Mouse (Mus musculus): ENCODE measurements at regions not wholly inside any gene's neighbourhood (a gene's known extent, or its start where the extent isn't known, plus 50 kb on each side); places are given as distances from the start of the nearest gene placed in this dataset.
"Not testable (repeated sequence)": the region's sequence is repeated elsewhere in the genome, so short reads cannot be mapped to it uniquely, and the experiment has no call there.

DNA sequence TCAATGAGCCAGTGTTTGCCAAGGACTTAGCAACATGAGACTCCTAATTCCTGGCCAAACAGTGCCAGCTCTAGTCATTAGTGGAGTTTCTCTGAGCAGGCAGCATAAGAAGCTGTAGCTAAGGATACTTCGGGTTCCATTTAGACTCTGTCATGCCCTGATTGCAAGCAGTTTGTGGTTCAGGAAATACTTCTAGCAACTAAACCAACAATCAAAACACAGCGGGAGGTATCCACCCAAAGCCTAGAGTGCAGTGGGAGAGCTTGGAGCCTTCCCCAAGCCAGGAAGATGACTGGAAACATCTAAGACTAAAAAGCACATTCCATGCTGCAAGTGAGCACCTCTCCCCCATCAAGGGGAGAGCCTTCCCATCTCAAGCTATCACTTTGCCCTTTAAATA is 395.0 kb upstream of the Klhl29 start:
- intact Hi-C loops (cut with DNase I), result no loop called here
- DNase-seq (ENCODE audit: low spot score), result no peak

DNA sequence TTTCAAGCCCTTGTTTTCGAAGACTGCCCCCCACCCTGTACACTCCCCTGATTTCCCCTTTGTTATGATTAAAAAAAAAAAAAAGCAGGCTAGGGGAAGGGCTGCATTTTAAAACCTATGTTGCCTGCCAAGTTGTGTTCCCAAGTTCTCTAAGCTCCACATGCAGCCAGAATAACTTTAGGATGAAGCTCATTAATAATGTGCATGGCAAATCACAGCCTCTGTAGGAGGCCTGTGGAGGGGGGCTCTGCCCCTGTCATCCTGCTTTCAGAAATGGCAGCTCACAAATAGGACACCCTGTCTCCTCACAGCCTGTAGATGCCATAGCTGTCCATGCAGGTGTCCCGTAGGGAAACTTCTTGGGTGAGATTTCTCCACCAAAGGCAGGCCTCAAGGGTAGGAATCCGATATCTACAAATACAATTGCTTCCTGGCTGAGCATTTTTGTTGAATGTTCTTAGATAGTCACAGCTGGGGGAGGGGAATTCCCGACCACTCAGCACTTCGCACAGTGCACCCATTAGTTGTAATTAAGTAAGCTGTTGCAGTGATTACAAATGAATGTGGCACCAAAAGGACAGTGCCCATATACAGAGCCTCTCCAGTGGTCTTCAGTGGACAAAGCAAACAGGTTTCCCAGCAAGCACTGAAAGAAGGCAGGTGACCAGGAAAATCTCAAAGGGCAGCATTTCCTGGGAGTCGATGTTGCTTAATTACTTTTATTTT is 389.1 kb upstream of the Klhl29 start:
- intact Hi-C loops (cut with DNase I), result no loop called here
- no peak for DNase-seq (ENCODE audit: low spot score)

DNA sequence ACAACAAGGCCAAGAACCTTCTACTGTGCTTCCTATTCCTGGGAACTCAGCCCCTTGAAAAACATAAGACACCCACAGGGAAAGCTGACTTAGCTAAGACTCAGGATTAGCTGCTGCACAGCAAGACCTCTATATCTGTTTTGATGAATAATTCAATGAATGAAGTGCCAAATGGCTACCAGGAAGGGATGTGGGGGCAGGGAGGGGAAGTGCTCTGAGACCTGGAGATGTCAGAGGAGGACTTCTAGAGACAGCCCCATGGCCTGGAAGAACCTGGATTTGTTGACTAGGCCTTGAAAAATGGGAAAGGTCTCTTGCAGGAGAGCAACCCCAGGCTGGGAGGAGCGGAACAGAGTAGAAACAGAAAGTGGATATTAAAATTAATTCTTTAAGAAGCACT is 388.5 kb upstream of the Klhl29 start:
- intact Hi-C loops (cut with DNase I), result no loop called here

DNA sequence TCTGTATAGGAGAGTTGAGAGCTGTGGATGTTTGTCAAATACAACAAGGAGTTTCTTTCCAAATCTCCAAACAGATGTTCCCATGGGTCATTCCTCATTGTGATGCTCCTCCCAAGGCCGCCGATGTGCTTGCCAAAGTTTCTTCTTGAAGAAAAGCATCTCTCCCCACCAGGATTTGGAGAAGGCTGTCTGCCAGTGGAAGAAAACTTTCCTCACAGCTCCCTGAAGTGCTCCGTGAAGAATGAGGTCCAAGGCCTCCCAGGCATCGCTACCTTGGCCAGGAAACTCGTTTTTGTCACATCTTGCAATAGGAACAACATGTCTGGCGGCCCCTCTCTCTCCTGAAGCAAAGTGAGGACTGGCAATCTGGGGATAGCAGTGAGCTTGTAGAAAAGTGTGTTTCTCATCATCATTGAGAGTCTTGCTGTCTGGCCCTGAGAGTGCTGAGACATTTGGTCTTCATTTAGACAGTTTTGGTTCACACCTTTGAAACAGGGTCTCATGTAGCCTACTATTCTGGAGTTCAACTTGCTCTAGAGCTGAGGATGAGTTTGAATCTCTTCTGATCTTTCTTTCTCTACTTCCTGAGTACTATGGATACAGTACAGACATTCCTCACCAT is 386.9 kb upstream of the Klhl29 start:
- peak; percentile 21 for DNase-seq (ENCODE audit: low spot score)

More for the DNA sequence above, 388.5 kb upstream of the Klhl29 start:
- DNase-seq (ENCODE audit: low spot score), result no peak

DNA sequence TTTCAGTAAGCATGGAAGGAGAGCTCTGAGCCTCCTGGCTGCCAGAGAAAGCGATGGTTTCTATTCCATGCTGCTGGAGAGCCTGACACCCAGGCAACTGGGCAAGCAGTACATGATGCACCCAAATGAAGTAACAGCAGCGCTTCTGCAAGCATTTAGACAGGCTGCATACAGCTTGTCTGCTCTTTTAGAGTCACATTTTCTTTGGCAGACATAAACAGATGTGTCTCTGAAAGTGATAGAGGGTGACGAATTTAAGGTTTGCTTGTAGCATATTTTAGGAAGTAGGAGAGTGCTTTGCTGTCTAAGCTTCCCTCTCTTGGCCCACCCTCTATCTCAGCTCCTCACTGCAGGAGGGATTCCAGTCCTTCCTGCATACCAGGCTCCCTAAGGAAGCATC is 384.0 kb upstream of the Klhl29 start:
- intact Hi-C loops (cut with DNase I), result no loop called here
- no peak for DNase-seq (ENCODE audit: low spot score)

More for the DNA sequence above, 386.9 kb upstream of the Klhl29 start:
- intact Hi-C loops (cut with DNase I), result no loop called here

DNA sequence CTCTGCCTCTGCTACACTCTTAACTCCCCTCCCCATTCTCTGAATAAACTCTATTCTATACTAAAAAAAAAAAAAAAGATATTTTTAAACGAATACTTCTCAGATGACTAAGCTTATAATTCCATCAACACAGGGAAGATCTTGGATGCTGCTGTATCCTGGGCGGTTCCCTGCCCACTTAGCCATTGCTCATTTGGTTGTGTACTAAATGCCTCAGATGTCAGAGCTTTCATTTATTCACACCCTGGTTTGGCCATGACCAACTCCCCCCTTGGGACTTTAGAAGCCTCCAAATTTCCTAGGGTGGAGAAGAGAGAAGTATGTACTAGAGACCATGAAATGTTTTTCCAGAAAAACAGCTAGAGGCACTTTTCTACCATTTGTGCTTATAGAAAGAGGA is 382.3 kb upstream of the Klhl29 start:
- intact Hi-C loops (cut with DNase I), result no loop called here
- no peak for DNase-seq (ENCODE audit: low spot score)

DNA sequence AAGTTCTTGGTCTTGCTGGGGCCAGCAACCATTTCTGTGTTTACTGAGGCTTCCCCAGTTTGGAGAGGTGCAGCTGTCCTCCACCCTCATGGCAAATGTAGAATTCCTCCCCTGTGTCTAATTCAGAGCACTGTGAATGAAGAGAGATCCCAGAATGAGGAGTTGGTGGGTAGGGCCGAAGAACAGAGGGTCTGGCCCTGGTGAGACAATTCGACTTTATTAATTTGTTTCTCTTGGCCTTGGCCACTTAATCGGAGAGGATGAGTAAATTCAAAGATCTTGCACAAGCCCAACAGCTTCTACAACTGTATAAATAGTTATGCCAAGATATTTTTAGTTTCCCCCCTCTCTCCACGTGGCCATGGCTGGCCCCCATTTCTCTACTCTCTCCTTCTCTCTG is 381.9 kb upstream of the Klhl29 start:
- DNase-seq (ENCODE audit: low spot score), result no peak
- intact Hi-C loops (cut with DNase I), result no loop called here

DNA sequence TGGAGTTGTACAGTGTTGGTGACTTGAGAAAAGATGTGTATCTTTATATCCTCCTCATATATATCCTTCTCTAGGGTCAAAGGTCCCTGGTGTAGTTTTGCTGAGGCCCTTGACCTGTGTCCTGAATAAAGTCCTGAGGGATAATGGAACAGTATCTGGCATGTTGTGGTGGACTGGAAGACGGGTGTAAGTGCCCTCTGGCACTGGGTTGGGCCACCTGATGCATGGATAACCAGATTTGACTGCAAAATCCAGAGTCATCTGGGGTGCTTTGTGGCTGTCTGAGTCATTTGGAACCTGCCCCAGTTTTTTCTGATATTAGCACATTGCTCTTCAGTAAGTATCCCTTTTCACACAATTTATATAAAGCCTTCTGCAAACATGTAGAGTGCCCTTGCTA is 378.3 kb upstream of the Klhl29 start:
- intact Hi-C loops (cut with DNase I), result no loop called here
- no peak for DNase-seq (ENCODE audit: low spot score)

DNA sequence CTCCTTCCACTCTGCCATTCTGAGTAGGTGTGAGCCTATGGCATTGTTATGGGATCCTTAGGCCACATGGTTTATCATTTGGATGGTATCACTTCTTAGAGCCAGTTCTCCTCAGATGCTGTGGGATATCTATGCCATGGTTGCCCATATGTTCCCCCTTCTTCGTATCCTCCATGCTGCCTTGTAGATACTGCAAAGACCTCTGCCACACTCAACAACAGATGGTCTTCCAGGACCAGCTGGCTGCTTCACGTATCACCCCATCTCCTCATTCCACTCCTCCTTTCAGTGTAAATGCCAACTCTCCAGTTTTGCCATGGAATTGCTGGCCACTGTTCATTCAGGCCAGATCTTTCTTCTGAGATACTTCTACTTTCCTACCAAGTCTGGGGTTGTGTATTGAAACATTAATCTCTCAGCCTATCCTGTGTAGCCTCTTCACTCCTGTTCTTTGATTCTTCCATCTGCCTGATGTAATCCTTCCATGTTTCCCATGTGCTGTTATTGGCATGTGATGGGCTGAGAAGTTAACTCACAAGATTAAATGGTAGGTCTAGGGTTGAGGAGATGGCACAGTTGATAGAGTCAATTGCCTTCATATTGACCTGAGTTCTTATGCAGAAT is 368.7 kb upstream of the Klhl29 start:
- intact Hi-C loops (cut with DNase I), result no loop called here

DNA sequence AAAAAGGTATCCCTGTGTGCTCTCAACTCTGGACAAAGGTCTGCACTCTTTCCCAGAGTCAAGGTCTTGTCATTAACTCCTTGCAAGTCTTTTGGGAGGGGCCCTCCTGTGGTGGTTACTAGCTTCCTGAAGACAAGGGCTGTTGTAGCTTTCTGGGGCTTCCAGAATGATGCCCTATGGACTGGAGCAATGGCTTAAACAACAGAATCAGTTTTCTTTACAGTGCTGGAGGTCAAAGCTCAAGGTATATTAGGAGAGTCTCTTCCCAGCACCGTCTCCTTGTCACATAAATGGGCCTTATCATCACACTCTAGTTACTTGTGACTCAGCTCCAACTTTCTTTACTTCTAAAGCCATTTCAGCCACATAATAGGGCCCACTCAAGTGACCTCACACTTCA is 360.6 kb upstream of the Klhl29 start:
- DNase-seq (ENCODE audit: low spot score), result no peak
- intact Hi-C loops (cut with DNase I), result no loop called here

More for the DNA sequence above, 368.7 kb upstream of the Klhl29 start:
- no peak for DNase-seq (ENCODE audit: low spot score)

DNA sequence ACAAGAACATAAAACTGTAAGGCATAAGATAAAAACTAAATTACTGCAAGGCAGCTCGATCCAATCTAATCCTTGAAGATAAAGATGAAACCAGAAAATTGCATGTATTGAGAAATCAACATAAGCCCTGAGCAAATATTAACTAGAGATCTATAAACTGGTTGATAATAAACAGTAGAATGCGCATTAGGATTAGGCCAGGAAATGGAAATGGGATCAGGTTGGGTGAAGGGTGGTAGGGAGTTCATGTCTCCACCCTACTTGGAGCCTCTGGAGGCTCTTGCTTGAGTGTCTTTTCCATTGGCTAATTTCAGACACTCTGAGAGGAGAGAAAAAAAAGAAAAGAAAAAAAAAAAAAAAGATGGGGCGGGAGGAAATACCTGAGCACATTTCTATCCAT is 359.4 kb upstream of the Klhl29 start:
- no peak for DNase-seq (ENCODE audit: low spot score)
- intact Hi-C loops (cut with DNase I), result no loop called here

DNA sequence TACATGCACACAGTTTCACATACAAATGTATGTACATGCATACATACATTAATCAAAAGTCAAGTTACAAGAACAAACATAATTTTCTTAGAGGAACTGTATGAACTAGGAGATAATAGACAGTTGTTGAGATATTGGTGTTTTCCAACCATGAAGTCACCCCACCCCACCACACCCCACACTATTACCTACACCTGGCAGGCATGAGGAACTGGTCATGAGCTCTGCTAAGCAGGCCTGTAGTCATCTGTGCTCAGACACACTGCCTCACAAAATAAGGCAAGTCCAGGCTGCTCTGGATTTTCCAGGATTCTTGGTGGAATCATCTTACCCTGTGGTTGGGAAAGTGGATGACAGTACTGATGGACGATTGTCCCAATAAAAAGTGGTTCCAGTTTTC is 347.6 kb upstream of the Klhl29 start:
- DNase-seq (ENCODE audit: low spot score), result no peak
- intact Hi-C loops (cut with DNase I), result no loop called here

DNA sequence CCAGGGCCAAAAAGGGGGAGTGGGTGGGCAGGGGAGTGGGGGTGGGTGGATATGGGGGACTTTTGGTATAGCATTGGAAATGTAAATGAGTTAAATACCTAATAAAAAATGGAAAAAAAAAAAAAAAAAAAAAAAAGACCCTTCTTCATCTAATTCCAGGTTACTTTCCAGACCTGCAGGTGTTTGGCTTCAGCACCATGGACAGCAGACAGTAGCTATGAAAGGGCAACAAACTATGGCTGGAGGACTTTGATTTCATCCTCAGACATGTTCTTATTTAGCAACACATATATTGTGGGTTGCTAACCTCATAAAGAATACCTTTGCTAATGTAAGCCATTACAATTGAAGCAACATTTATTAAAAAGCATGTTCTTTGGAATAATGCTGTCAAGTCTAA is 342.0 kb upstream of the Klhl29 start:
- DNase-seq (ENCODE audit: low spot score); intact Hi-C loops (cut with DNase I): not testable (repeated sequence)

DNA sequence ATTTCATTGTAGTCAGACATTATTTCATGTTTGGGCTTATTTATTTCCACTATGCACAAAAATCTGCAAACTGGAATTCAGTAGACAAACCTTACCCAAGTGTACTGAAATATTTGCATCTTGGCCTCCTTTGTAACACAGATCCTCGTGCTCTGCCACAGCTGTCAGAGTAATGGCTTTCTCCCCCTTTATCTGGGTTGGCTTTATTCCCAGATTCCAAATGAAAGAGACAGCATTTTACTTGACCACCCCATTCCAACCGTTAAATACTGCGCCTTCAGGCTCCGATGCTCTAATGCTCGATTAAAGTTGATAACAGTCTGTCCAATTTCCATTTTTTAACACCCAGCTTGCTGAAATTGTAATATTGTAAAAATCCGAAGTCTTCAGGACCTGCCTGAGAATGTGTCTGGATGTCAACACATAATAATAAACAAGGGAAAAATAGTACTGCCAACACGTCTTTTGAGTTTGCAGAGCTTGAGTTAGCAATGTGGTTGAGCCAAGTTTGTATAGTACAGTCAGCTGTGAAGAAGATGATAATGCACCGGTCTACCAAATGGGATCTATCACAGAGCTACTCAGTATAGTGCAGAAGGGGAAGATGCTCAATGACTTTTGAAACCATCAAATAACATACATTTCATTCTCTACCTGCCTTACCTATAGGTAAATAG is 323.4 kb upstream of the Klhl29 start:
- DNase-seq (ENCODE audit: low spot score), result no peak
- intact Hi-C loops (cut with DNase I), result no loop called here

DNA sequence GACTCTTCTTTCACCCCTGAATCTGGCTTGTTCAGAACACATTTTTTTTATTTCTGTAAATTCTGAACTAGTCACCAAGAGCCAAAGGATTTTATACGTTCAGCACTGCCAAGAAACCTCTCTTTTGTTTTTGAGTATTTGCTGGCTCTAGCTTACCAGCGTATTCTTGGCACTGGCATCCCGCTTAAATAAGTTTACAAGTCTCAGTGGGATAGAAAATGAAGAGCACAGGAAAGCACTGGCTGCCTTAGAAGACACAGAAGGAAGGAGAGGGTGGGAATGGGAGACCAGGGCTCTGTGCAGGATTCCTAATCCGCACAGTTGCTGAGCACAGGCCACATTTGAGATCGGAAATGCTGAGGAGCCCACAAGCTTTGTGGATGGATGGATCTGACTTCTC is 306.7 kb upstream of the Klhl29 start:
- DNase-seq (ENCODE audit: low spot score), result no peak
- intact Hi-C loops (cut with DNase I), result no loop called here

DNA sequence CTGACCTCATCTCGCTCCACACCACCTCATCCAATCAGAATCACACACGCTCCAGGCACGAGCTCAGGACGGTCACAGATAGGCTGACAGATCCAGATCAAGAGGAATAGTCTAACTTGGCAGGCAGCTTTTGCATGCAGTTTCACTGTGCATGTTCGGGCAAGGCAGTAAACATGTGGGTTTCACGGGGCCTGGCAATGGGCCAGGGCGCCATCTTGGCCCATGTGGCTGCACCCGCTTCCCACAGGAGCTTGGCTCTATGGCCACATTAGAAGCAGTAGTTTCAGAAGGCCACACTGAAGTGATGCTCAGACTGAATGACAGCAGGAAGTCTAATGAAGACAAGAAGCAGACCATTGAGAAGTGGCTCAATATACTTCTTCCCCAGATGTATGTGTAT is 302.6 kb upstream of the Klhl29 start:
- intact Hi-C loops (cut with DNase I); DNase-seq (ENCODE audit: low spot score): not testable (repeated sequence)

DNA sequence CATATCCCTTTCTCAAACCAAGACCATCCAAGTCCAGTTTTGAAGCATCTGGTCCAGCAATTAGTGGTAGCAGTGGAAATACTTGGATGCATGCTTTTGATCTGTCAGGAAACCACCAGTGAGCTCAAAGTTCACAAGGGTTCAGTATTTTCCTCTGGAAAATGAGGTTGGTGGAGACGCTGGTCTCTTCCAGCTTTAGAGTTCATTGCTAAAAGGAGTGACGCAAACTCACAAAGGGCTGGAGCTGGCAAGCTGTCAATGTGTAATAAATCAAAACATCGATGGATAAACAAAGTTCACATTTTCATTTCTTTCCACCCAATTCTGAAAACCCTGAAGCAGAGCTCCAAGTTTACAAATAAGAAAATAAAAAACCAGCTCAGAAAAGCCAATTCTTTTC is 293.0 kb upstream of the Klhl29 start:
- DNase-seq (ENCODE audit: low spot score), result no peak
- intact Hi-C loops (cut with DNase I), result no loop called here

DNA sequence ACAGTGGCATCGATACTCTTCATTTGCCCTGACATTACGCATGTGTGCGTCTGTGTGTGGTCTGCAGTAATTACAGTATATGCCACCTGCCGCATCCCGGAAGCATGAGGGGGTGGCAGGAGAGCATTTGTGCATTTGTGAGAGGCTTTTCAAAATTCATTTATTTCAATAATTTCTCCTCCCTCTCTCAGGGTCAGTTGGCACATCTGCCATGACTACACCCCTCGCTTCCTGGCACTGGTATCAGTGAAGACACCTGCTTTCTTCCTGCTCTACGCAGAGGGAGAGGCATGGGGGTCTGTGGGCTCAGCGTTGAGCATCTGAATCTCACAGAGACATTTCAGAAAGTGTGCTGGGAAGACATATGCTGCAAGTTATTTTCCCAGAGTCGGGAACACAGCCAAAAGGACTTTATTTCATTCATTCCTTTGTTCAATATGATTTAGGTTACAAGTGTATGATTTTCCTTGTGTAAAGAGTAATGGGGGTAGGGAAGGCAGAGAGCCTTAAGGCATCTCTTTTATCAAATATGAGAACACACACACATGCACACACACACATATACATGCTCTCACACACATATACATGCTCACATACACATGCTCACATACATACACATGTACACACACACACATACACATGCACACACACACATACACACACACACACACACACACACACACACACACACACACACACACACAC is 262.2 kb upstream of the Klhl29 start:
- intact Hi-C loops (cut with DNase I), result no loop called here
- no peak for DNase-seq (ENCODE audit: low spot score)

DNA sequence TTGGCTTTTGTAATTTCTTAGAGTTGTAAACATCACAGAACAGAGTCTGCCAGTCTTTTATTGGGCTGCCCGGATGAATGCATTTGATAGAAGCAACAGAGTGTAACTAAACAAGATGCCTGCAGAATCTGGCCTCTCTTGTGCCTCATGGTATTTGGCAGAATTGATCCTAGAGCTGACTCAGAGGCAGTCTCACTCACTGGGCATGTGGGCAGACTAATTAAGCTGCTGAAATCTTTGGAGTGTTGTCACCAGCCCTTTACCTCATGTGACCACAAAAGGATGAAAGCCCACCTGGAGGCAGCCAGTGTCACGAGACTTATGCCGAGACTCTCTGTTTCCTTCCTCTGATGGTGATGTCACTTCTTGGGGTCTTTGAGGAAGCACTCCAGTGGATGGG is 258.5 kb upstream of the Klhl29 start:
- intact Hi-C loops (cut with DNase I), result no loop called here

DNA sequence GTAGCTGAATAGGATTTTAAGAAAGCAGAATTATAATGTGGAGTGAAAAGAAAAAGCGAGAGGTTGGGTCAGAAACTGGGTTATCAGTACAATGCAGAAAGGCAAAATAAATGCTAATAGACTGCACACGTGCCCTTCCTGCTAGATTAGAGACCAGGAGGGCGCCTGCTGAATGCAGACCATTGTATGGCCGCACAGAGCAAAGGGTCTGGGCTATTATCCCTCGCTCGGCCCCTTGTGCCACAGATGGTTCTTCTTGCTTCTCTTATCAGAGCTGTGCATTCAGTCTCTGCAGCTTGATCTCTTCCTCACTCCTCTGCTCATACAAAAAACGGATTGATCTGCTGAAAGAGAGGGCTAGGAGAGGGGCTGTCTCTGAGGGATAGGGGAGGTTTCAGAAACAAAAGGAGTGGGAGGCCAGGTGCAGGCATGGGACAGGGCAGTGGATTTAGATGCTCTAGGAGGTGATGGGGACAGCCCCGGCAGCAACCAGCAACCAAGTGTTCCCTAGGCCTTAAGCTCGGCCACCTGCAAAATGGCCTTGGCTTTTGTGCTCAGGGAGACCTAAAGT is 225.7 kb upstream of the Klhl29 start:
- intact Hi-C loops (cut with DNase I), result no loop called here
- DNase-seq (ENCODE audit: low spot score), result no peak

More for the DNA sequence above, 258.5 kb upstream of the Klhl29 start:
- no peak for DNase-seq (ENCODE audit: low spot score)

Data from heart, postnatal 25 days (tissue).